Mouse (Mus musculus) brain, embryonic 18.5 days (tissue): ENCODE data around the gene Lrrc26.

Experiments
- DNase-seq: peaks from one replicate; pipeline ENCODE4 v3.0.0-alpha.2; 2012; ENCODE audit warnings: low read depth, low spot score

The Lrrc26 gene

DNA sequence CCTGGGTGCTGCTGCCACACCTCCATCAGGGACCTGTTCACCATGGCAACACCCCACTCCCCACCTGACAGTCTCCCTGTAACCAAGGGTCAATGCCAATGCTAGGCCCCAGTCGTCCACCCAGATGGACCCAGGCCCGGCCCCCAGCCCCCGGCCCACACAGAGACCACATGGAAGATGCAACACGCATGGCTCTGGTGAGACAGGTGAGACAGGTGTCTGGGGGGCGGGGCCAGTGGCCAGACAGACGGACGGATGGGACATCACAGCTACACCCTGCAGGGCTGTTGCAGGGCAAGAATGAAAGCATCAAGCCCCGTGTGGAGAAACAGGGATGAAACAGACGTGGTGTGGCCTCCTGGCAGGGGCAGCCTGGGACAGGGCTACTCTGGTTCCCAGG, 4.0 kb downstream of the Lrrc26 start:
- DNase-seq, result no peak

DNA sequence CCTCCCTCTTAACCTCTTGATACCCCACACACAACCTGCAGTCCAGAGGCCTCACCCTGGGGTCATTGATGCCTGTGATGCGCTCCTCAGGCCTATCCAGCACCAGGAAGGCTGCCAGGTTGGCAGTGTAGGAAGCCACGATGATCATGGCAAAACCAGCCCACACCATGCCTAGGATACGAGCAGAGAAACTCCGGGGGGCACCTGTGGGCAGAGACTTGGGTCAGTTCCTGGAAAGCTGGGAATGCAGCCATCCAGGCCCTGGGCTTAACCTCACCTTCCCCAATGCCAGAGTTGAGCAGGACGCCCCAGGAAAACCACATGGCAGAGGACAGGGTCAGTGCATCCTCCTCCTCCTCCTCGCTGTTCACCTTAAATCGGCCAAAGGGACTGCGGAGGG, 7.4 kb downstream of the Lrrc26 start:
- DNase-seq, result no peak

DNA sequence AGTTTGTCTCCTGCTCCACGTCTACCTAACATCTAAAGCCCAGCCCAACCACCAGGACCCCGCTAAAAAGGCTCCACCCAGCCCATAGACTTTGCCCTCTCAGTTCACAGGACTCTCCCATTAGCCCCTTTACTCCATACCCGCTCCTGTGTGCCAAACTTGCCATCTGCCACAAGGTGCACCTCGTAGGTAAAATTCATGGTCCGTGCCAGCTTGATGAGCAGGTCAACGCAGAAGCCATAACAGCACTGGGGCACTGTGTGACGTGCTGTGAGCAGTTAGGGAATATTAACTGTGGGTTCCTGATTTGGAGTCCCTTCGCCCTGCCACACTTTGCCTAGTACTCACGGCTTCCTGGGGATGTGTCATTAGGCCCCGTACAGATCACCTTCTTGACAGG, 8.3 kb downstream of the Lrrc26 start:
- no peak for DNase-seq

DNA sequence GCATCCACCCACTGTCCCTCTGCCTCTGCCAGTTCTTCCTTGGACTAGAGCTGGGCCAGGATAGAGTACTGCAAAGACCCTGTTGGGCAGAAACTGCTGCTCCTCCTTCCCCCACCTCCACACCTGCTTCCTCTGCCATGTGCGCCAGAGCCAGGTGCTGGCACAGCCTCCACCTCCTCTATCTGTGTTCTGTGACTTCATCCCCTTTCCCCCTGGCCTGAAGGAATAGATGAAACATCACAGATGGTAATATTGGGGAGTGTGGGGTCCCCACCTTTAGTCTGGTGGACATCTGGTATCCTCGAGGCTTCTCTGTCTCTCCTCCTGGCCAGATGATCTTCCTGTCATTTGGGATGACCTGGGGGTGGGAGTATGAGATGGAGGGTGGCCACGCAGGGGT, 13.7 kb downstream of the Lrrc26 start:
- DNase-seq, result no peak

DNA sequence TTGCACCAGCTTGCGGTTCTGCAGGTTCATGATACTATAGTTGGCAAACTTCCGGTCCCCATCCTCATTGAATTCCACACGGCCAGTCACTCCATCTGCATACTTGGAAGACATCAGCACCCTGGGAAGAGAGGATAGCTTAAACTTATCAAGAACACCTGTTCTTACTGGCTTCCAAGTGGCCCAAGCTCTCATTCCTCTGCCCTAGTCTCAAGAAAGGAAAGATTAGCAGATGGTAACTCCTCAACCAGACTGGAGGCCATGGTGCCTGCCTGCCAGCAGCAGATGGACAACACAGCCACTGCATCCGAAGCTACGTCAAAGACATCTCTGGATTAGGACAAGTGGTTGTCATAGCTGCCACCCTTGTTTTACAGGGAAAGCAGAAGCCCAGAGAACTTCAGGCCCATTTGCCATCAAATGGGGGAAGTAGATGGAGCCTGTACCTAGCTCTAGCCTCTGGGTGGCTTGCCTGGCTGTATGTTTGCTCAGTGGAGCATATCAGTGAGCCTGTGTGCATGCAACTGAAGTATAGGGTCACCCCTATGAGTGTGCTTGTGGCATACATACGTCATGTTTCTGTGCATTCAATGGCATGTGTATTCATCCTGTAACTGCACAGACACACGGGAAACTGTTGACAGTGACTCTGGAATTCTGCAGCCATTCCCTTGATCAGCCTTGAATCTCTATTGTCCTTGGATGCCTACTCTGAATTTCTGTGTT, 14.4 kb downstream of the Lrrc26 start:
- no peak for DNase-seq

DNA sequence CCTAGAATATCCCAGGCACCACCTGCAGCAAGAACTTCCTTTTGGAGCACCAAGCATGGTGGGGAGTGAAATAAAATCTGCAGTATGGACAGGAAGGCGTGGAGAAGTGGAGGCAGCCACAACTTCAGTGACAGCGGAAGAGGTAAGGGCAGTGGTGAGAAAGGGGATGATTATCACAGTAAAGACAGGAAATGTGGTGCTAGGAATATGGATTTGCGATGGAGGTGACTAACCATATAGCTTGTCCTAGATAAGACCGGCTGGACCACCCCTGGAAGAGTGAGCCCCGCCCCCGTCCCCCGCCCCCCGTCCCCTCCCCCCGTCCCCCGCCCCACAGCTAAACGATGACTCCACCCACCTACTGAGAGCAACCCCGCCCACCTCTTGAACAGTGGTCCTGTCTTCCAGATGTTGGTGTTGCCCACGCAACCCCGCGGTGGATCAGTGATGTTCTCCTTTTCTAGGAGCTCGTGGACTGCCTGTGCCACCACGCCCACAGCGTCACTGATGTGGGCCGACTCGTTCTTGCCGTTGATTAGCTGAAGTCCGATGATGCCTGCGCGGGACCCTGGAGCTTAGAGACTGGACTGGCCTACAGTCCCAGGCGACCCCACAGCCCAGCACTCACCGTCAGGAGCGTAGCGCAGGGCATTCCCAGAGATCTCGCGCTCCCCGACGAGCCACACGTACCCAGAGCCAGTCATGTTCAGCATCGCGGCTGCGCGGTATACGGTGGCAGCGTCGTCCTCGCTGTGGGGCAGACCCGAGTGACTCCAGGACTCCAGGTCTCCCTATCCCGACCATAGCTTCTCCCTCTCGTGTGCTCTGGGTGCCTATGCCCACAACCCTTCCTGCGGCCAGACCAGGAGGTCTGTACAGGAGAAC, 15.2 kb downstream of the Lrrc26 start:
- DNase-seq, result no peak

DNA sequence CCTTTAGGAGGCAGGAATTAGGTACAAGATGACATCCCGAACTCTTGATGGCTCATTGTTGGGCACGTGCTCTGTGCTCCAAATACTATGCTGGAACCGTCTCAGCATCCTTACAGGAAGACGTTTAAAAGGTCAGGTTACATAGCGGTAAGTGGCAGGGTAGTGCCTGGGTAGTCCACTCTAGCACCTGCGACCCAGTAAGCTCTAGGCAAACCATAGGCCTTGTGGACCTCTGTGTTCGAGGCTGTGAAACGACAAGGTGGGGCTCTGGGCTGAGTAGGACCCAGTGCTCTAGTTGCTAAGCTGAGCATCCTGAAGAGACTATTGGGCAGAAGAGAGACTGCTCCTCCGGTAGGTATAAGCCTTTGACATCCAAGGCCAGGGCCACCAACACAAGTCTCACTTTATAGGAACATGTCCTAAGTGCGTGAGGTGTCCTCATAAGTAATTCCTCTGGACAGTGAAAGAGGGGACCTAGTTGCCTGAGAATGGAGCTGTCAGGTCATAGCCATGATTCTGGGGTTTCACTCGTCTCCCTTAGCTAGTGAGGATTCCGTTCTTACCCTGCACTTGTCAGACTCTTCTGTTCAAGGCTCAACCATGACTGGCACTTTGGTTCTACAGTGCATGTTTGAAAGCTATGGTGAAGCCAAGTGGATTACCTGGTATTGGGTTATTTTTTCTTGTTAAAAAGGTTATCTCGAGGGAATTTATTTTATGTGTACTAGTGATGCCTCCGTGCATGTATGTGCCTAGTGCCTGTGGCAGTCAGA, 16.1 kb downstream of the Lrrc26 start:
- no peak for DNase-seq

DNA sequence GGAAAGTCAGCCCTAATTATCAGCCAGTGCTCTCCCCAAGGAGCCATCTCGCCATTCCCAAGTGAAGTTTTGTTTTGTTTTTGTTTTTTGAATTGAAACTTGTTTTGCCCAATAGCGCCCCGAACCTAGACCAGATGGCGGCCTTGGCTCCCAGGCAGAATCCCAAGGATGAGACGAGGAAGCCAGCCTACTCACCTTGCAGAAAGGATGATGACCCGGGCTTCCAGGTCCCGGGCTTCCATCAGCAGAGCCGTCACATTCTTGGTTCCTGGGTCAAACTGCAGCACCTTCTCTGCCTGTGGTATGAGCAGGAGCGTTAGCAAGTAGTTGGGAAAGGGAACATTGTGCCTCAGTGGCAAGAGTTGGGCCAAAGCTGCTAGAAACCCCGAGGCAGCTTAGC, 20.5 kb downstream of the Lrrc26 start:
- no peak for DNase-seq

DNA sequence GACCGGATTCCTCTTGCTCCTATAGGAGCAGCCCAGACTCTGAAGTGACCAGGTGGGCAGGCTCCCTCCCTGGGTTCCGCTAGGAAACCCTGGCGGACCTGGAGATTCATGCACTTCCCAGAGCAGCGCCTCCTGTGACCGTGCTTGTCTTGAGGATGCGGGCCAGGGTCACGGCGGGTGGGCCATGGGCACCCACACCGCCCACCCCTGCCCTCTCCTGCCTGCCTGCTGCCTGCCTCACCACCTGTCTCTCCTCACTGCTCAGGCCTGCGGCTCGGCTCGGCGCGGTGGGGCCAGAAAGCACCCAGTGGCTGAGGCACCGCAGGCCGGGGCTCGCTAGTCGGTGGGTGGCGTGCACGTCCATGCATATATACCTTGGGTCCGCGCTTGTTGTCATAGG, 21.3 kb downstream of the Lrrc26 start:
- DNase-seq, result no peak

DNA sequence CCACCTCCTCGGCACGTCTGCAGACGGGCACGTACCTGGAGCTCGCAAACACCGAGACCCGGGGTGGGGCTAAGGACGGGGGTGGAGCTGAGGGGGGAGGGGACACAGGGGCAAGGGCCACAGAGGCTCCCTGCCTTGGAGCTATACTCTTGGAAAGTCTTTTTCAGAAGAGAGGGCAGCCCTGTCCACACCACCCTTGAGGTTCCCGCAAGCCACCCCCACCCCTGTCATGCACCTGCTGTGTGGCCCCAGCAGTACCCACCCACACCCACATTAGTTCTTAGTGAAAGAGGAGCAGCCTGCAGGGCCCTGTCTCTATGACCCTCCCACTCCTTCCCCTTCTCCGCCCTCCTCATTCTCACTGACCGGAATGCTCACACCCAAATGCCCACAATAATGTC, 21.8 kb downstream of the Lrrc26 start:
- no peak for DNase-seq

DNA sequence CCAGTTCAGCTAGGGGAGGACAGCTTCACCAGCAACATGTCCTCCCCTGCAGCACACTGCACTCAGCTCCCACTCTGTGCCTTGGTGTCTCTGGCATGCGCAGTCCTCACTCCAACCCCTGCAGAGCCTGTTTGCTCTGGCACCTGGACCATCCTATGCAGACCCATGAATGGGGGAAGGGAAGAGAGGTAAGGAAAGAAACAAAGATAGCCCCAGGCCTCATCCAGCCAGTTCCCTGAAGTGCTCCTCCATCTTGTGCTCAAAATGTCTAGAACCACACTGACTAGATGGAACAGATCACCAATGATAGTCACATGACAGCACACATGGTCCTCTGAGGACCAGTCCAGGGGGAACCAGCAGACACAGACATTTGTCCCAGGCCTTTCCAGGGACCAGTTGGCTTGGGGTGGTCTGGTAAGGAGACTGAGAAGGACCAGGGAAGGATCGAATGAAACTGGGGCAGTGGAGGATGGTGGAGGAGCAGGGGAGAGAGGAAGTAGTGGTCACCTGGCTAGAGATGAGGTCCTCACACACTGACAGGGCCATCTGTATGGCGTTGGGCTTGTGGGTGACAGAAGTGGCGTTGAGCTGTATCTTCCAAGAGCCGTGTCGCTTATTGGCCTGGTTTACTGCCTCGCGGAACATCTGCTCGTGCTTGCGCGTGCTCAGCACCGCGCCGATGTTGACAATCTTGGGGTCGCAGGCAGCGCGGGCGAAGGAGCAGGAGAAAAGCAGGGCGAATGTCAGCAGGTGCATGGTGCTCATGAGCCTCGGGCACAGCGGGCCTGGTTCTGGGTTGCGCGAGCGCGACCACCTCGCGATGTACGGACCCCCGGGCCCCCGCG, 28.6 kb downstream of the Lrrc26 start:
- DNase-seq, result no peak

DNA sequence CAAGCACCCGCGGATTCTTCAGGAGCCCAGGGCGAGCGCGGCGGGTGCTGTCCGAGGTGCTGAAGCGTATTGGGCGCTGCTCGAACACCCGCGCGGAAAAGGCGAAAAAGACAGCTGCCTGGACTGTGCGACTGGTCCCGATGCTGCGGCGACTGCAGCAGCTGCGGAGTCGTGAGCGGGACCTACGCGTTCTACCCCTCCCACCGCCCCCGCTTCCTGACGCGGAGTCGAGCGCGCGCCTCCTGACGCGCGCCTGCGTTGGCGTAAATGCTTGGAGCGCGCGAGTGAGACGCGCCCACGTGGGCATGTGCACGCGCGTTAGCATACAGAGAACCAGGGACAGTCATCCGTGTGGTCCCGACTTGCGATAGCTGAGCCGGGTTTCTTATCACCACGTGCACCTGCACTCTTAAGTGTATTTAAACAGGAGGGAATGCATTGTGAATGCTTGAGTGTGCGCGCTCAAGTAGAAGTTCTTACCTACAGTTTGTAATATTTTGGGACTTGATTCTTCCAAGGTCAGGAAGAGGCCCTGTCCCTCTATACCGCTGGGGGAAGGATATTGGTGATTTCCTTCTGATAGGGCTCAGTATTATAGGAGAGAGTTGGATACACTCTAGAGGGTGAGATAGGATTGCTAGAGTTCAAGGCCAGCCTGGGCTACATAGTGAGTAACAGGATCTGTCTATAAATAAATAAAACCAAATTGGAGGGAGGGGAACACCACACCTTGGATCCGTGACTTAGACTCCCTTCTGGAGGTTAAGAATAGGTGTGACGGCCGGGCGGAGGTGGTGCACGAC, 29.5 kb downstream of the Lrrc26 start, which contains the start of gene Grin1:
Gene Grin1, minus strand, starts transcription at position 217 of the 803 bp plus-strand sequence.
- peak; percentile 77 for DNase-seq

DNA sequence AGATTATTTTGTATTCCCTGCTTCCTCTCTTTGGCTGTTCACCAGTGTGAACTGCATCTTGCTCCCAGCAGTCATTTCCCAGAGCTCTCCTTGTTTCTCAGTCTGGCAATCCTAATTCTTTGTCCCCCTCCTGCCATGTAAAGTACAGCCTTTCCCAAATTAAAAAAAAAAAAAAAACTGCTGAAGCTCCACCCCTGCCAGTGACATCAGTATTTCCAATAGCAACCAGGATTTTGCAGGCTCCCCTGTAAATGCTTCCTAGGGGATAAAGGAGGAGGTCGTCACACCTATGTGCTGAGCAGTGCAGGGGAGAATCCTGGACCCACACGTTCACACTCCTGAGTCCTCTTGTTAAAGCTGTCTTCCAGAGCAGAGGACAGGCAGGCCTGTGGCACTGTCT, 30.4 kb downstream of the Lrrc26 start:
- no peak for DNase-seq

DNA sequence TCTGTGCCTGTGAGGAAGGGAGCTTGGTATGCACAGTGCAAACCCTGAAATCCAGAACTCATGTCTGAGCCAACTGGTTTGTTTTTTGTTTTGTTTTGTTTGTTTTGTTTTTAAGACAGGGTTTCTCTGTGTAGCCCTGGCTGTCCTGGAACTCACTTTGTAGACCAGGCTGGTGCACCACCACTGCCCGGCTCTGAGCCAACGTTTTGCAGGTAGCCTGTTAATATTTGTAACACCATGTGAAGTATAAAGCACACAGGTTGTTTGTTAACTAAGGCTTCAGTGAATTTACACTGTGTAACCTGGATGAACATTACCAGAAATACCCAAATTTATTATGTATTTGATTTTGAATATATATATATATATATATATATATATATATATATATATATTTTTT, 36.3 kb downstream of the Lrrc26 start:
- DNase-seq, result no peak

DNA sequence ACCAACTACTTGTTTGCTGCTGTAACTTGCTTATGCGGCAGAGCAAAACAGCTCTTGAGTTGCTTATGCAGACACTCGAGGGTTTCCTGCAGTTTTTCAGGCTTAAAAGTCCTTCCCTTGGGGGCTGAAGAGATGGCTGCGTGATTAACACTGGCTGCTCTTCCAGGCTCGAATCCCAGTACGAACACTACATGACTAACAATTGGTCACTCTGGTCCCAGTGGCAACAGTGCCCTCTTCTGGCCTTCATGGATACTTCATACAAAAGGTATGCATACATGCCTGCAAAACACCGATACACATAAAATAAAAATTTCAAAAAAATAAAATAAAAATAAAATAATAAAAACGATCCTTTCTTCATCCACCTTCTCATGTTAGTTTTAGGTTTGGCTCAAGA, 38.7 kb downstream of the Lrrc26 start:
- DNase-seq, result no peak

DNA sequence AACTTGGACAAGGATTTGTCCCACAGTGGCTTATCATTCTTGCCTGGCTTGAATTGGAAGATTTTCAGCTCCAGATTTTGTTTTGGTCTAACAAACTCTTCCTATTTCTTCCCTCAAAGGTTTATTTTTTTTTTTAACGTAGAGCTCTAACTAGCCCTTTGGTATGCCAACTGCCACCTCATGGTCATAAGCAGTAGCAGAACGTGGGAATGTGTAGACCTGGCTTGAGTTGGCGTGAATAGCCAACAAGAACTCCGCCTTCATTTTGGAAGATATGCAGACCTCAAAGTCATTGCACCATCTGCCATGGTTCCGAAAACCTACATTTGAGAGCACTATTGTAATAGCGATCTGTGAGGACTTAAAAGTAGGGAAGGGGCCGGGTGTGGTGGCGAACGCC, 41.8 kb downstream of the Lrrc26 start:
- DNase-seq, result no peak

DNA sequence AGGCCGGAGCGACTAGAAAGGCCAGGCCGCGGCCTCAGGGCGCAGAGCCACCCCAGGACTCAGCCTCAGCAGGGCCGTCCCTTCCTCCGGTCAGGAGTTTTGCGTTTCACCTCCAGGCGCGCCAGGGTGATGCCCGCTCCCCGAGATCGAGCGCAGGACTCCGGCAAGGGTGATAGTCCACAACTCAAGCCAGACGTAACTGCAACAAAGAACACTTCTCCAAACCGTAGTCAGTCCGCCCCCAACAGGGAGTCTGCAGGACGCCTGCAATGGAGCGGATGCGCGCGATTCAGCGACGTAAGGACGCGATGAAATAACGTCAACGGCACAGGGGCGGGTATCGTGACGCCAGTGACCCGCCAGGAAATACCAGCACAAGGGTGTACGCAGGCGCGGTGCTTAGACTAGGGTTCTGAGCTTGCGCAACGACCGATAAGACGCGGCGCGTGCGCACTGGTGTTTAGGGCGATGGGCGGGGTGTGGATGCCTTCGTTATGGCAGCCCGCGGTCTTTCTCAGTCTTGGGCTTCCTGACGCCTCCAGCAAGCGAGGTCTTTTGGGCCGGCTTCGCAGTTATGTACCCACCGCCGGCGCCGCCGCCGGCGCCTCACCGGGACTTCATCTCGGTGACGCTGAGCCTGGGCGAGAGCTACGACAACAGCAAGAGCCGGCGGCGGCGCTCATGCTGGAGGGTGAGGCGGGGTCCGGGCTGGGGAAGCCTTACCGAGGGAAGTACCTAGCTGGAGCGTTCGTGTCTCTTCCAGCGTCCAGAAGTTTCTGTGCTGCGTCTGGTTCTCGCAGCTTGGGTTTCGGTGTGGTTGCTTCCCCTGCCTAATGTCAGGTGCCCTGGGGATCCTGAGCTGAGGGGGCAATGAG, 42.8 kb downstream of the Lrrc26 start, which contains the start of gene Man1b1:
Gene Man1b1, plus strand, starts transcription at position 53 of the 875 bp plus-strand sequence.
- DNase-seq, result peak; percentile 98

DNA sequence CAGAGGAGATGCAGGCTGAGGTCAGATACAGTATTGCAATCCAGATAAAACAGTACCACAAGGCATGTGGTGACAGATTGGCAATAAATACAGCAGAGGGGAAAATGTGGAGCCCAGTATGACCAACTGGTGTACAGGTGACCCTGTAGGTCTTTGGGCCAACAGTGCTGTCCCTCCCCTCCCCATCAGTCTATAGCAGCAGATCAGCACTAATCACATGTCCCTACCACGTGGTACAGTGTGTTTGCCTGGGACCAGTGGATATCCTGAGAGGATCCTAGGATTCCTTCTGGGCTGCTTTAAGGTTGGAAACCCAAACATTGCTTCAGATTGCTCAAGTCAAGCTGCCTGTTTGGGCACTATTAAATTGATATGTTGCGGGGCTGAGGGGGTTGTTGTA, 43.9 kb downstream of the Lrrc26 start:
- DNase-seq, result no peak

DNA sequence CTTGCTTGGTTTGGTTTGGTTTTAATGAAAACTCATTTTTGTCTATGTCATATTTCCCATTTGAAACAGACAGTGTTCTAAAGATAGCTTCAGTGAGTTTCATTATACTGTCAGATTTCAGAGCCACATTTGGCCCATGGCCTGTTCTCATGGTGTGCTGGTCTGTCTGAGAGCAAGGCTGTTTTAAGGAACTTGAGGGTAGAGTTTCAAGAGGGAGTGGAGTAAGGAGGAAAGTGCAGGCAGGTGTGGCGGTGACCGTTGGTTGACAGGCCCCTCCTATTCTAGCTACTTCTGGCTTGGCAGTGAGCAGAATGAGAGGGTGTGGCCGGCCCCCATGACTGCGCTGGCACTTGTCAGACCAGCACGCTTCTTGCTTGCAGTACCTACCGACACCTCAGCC, 48.6 kb downstream of the Lrrc26 start:
- DNase-seq, result no peak
